In genomic region chr5:127698525-127698924, GRCm38 (mm10) we compare ENCODE assay signal across 17 mouse cellular contexts.
DNase-seq lines count a peak whose midpoint lies in the region; ATAC-seq and TF ChIP-seq lines count a peak whose summit lies in the region.
"Had no signal": no experiment of that assay in that cellular context is flagged by ENCODE, and none has a peak within 500 bp of the region (broad histone marks: within the 10 kb centered on the region; RNA-seq: fewer than 3 reads in every experiment).

No protein-coding gene starts in this region.

- DNase-seq in forebrain, postnatal 0 days: no peak
- peak; percentile 62 for DNase-seq in left cerebral cortex, postnatal 4 days
- no peak for DNase-seq in left cerebral cortex, postnatal 14 days (ENCODE audit: low spot score in 2 of 2)
- DNase-seq in cerebellum, postnatal 10 days: peak; percentile 70 to 79
- peak; percentile 76 for DNase-seq in retina, postnatal 1 day
- DNase-seq in embryo, embryonic 10 days (ENCODE audit: low spot score): no peak
- DNase-seq: adrenal gland, postnatal 36 days; heart, postnatal 4 days; kidney, postnatal 10 days; liver, postnatal 0 days; lung, postnatal 36 days; thymus, postnatal 4 days had no signal

- intact Hi-C loops in left cerebral cortex, postnatal 4 days (cut with DNase I): no loop called here
- intact Hi-C loops in left cerebral cortex, postnatal 14 days (cut with DNase I): loop anchor here (5.0 kb wide), 1 partner anchor 739 kb away; no protein-coding TSS in a partner anchor

- H3K27ac ChIP-seq in forebrain, postnatal 0 days (ENCODE audit: low read depth, low read length): no peak overlapping the region
- no peak overlapping the region for H3K27ac ChIP-seq in forebrain, embryonic 15.5 days (replicated peaks)
- H3K27ac ChIP-seq: forebrain, embryonic 13.5 days; heart, embryonic 13.5 days; intestine, embryonic 15.5 days; neural tube, embryonic 13.5 days had no signal

- no peaks in the 10 kb centered on the region for H3K36me3 ChIP-seq in forebrain, postnatal 0 days (ENCODE audit: insufficient read depth)
- H3K36me3 ChIP-seq in forebrain, embryonic 15.5 days: no peaks in the 10 kb centered on the region
- H3K36me3 ChIP-seq: heart, embryonic 13.5 days; intestine, embryonic 15.5 days; neural tube, embryonic 13.5 days had no signal

- no peak overlapping the region for H3K4me3 ChIP-seq in forebrain, postnatal 0 days (ENCODE audit: low read depth, low read length)
- H3K4me3 ChIP-seq in forebrain, embryonic 15.5 days: no peak overlapping the region
- H3K4me3 ChIP-seq: forebrain, embryonic 13.5 days; heart, embryonic 13.5 days; intestine, embryonic 15.5 days; neural tube, embryonic 13.5 days had no signal

- no peaks in the 10 kb centered on the region for H3K4me1 ChIP-seq in forebrain, postnatal 0 days (ENCODE audit: insufficient read depth)
- no peaks in the 10 kb centered on the region for H3K4me1 ChIP-seq in forebrain, embryonic 15.5 days
- H3K4me1 ChIP-seq: heart, embryonic 13.5 days; intestine, embryonic 15.5 days; neural tube, embryonic 13.5 days had no signal

- TF ChIP-seq CTCF in forebrain, postnatal 0 days (IDR thresholded peaks at IDR 0.05; ENCODE audit: low read depth): peak; percentile 50

- 72% methylated on average over 2 of the region's 2 CpGs for WGBS in forebrain, postnatal 0 days
- WGBS in forebrain, embryonic 15.5 days: 76% methylated on average over 2 of the region's 2 CpGs

- no peaks in the 10 kb centered on the region for H3K9me3 ChIP-seq in forebrain, postnatal 0 days (ENCODE audit: low read length)
- H3K9me3 ChIP-seq in forebrain, embryonic 15.5 days: no peaks in the 10 kb centered on the region
- H3K9me3 ChIP-seq: forebrain, embryonic 13.5 days; heart, embryonic 13.5 days; intestine, embryonic 15.5 days; neural tube, embryonic 13.5 days had no signal

- H3K27me3 ChIP-seq in forebrain, postnatal 0 days (ENCODE audit: insufficient read depth, low read length): no peaks in the 10 kb centered on the region
- H3K27me3 ChIP-seq in forebrain, embryonic 15.5 days: no peaks in the 10 kb centered on the region
- H3K27me3 ChIP-seq: forebrain, embryonic 13.5 days; heart, embryonic 13.5 days; intestine, embryonic 15.5 days; neural tube, embryonic 13.5 days had no signal

- no peak for ATAC-seq in forebrain, postnatal 0 days
- no peak for ATAC-seq in forebrain, embryonic 15.5 days (replicated peaks)
- ATAC-seq: forebrain, embryonic 13.5 days; intestine, embryonic 15.5 days; liver, postnatal 0 days had no signal

- no peak overlapping the region for H3K9ac ChIP-seq in forebrain, postnatal 0 days
- no peak overlapping the region for H3K9ac ChIP-seq in forebrain, embryonic 15.5 days (replicated peaks)
- H3K9ac ChIP-seq: forebrain, embryonic 13.5 days; heart, embryonic 13.5 days; intestine, embryonic 15.5 days; liver, postnatal 0 days; neural tube, embryonic 13.5 days had no signal

- no peak overlapping the region for H3K4me2 ChIP-seq in forebrain, postnatal 0 days (ENCODE audit: low read depth)
- no peak overlapping the region for H3K4me2 ChIP-seq in forebrain, embryonic 15.5 days (replicated peaks)
- H3K4me2 ChIP-seq: forebrain, embryonic 13.5 days; heart, embryonic 13.5 days; intestine, embryonic 15.5 days; neural tube, embryonic 13.5 days had no signal

Comparison
In these comparisons a context has a peak if more than half of its experiments do, and no peak if none do; other contexts are left out.
1. DNase-seq: peak in left cerebral cortex, postnatal 4 days (single experiment), cerebellum, postnatal 10 days (2 of 2) and retina, postnatal 1 day (single experiment); none in forebrain, postnatal 0 days (single experiment), left cerebral cortex, postnatal 14 days (0 of 2) and embryo, embryonic 10 days (single experiment).